Mouse (Mus musculus) layer of hippocampus, adult 2 months (tissue): Measurements from ENCODE around the gene Dsn1. TPM values are rescaled to one million over a fixed set of nuclear protein-coding genes. Genes with fewer than 3 reads are reported as not detected.
A peak's percentile ranks its signal among the peaks of the same experiment; 100 is the strongest.

Source experiments
- DNase-seq, 2 experiments: peaks; one replicate each; pipeline ENCODE4 v3.0.0; 2022; ENCODE audit warnings: low spot score in 2 of 2
- H3K27ac ChIP-seq: fragments of 200-600 bp; 2 replicates; pipeline ENCODE4 v1.8.1; 2022
- H3K4me3 ChIP-seq: fragments of 200-600 bp; 2 replicates; pipeline ENCODE4 v1.8.1; 2022; ENCODE audit warnings: mild to moderate bottlenecking
- CTCF ChIP-seq: fragments of 200-600 bp; conservative IDR thresholded peaks from 2 replicates; pipeline ENCODE4 v1.8.1; 2022; ENCODE audit warnings: antibody characterized with exemption, mild to moderate bottlenecking, moderate library complexity
- total RNA-seq, 2 experiments: library from RNA; stranded (reverse); gene quantifications; 2 replicates each; pipeline ENCODE4 v1.2.3; 2021

Dsn1 gene
- total RNA-seq, 2 experiments from 2014 or later = 2.8 to 3.7 TPM

DNA sequence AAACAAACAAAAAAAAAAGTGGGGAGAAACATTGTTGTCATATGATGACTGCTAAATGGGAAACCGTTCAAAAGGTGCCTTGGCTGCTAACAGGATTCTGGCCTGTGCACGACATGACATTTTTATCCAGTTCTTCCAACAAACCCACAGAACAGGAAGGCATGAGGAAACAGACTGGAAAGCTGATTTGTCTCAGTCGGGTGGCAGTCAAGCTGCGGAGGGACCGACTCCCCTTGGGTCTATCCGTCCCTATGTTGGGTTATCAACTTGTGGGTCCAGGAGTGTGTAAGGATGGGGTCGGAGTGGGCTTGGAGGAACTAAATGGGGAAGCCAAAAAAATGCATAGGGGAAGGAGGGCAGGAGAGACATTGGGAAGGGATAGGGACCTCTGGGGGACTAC, 34.5 kb upstream of the Dsn1 start:
- H3K27ac ChIP-seq = no peak overlapping the region
- no peak overlapping the region for H3K4me3 ChIP-seq
- DNase-seq = no peak
- TF ChIP-seq CTCF = no peak

DNA sequence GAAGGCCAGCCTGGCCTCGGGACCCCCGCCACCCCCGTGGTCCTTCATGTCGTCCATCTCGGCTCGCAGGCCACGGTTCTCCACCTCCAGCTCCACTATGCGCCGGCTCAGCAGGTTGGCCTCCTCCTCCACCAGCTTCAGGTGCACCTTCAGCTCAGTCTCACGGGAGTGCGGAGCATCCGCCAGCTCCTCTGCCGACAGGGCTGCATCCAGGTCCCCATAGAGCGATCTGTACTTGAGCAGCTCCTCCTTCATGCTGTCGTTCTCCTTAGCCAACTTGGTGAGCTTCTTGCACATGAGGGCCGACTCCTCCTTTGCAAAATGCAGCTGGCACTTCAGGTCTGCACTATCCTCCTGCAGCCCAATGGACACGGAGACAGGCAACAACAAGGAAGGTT, 33.7 kb upstream of the Dsn1 start:
- DNase-seq = no peak
- Histone ChIP-seq H3K4me3 (no peak overlapping the region), H3K27ac (peak overlapping the region; percentile 5; the same call in 1 of the 2 replicates)
- TF ChIP-seq CTCF = no peak

DNA sequence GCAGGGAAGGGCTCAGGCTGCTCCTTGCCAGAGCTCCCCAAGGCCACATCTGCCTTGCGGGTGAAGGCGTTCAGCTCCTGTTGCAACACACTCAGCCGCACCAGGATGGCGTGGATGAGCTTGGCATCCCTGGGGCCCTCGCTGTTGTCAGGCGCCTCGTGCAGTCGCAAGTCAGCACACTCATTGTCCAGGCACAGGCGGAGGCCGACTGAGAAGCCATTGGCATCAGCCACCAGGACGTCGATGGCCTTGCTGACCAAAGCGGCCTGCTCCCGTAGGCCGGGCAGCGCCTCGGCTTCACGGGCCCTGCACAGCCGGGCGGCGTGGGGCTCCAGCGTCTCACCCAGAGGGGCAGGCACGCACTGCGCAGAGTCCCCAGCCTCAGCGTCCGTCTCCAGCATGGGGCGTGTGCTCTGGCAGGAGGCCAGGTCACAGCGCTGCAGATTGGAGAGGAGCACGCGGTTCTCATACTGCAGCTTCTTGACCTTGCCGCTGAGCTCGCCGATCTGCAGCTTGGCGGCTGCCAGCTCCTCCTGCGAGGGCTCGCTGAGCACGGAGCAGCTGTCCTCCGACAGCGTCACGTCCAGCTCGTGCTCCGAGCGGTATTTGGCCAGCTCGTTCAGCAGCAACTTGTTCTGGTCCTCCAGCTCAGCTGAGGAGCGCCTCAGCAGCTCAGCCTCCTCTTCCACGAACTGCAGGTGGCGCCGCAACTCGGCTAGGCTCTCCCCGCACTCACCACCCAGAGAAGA, 33.1 kb upstream of the Dsn1 start:
- TF ChIP-seq CTCF = peak; percentile 61
- Histone ChIP-seq H3K27ac (peak overlapping the region; percentile 5; the same call in 1 of the 2 replicates), H3K4me3 (no peak overlapping the region)
- no peak for DNase-seq

DNA sequence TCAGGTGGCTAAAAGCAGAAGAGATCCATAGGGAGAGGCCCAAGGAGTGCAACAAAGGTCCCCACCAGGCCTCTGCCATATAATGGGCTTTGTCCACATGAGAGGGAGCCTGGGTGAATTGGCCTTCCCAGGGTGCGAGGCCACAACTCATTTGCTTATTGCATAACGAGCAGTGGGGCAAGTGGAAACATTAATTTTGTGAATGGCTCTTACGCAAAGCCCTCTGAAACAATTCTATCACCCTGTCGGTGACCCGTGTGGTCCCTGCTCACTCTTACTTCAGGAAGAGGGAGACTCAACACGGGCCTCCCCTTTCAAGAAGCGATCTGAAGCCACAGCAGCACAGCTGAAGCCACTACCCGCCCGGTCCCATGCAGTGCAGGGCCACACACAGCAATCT, 30.3 kb upstream of the Dsn1 start:
- no peak overlapping the region for H3K27ac ChIP-seq
- TF ChIP-seq CTCF = no peak
- no peak for DNase-seq
- H3K4me3 ChIP-seq = no peak overlapping the region

DNA sequence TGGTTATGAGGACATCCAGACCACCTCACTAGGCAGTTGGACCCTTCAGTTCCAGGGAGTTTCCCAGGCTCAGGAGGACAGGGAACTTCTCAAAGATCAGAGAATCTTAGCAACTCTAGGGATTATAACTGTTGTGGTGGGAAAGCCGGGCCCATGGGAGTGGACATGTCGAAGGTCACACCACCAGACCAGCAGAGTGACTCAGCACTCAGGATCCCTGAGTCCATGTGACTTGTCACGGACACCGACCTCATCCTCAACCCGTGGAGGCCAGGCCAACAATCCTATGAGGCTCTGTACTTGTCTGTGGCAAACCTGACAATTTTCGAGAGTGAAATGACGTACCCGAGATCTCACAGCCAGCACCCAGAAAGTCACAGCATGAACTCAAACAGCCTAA, 29.4 kb upstream of the Dsn1 start:
- no peak for TF ChIP-seq CTCF
- no peak overlapping the region for H3K4me3 ChIP-seq
- H3K27ac ChIP-seq = no peak overlapping the region
- DNase-seq = no peak

DNA sequence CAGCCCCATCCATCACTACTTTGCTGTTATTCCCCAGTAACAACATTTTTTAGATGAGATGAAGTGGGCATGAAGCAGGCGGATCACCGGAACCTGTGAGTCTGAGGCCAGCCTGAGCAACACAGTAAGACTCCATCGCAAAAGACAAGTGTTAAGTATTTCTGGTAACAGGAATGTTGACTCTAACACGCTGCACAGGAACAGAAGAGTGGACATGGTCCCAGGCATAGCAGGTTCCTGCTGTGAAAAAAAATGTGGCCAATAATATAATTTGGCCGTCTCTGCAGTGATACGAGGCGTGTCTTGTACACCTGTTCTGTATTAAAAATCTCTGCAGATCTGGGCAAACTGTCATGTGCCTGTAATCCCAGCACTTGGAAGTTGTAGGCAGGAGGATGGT, 28.4 kb upstream of the Dsn1 start:
- no peak for TF ChIP-seq CTCF
- Histone ChIP-seq H3K4me3 (no peak overlapping the region), H3K27ac (no peak overlapping the region)
- no peak for DNase-seq

DNA sequence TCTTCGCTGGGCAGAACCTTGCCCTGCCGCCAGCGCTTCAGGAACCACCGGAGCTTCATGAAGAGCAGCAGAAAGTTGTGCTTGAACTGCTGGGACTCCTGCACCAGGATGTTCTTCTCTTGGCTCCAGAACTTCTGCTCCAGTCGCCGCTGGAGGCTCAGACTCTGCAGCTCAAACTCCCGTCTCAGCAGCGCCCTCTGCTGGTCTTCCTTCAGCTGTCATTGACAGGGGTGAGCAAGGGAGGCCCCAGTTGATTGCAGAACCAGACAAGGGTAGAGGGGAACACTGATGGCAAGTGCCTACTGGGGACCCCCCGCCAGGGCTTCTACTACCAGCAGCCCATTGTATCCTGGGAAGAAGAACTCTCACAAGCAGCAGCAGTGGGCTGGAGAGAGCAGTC, 23.9 kb upstream of the Dsn1 start:
- peak; percentile 85 to 92 for DNase-seq
- peak; percentile 95 for TF ChIP-seq CTCF
- H3K4me3 ChIP-seq = no peak overlapping the region
- H3K27ac ChIP-seq = no peak overlapping the region

DNA sequence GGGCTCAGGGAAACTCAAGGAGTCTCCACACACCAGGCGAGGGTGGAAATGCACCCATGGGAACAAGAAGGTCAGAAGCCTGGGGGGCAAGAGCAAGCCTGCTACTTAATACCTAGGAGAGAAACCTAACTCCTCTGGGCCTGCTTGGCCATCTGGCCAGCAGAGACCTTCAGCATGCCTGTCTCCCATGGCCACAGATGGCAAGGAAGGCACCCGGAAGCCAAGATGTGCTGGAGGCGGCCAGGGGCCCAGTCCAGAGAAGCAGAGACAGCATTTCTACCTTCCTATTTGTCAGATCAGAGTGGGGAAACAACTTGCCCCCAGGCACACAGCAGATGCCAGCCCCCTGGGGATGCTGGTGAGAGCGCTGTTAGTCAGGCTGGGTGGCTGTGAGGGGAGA, 21.3 kb upstream of the Dsn1 start:
- no peak for TF ChIP-seq CTCF
- H3K27ac ChIP-seq = peak overlapping the region; percentile 16; the same call in 1 of the 2 replicates
- H3K4me3 ChIP-seq = no peak overlapping the region
- no peak for DNase-seq

DNA sequence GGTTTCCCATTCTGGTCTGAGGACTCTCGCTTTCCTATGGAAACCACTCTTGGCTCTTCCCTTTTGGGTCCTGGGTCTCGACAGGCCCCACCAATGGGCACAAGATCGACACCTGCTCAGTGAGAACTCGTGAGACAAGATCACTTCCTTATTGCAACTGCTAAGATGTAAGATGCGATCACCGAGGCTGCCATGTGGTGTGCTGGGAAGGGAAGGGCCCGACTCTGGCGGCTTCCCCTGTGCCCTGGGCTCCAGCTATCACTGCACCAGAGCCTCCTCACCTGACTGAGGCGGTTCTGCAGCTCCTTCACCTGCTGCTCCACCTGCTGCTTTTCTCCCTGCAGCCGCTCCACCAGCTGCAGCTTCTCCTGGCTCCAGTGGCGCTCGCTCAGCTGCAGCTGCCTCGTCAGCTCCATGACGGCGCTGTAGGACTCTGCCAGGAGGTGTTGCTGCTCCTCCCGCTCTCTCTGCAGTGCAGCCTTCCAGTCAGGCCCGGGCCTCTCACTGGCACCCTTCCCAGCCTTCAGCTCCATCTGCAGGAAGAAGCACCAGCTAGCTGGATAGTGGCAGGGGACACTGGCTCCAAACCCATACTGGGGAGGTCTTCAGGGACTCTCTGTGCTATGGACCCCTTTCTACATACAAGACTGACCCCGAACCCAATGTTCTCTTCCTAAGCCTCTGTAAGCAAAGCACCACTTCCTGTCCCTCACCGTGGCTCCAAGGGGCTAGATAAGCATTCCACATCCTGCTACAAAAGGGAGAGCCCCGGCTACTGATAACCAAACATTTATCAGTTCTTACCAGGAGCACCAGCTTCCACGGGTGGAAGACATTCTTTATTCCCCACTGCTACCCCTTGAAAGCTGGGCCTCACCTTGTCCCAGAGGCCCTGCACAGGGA, 20.4 kb upstream of the Dsn1 start:
- Histone ChIP-seq H3K4me3 (no peak overlapping the region), H3K27ac (peak overlapping the region; percentile 53; the same call in 1 of the 2 replicates)
- no peak for TF ChIP-seq CTCF
- peak; percentile 51 to 63 for DNase-seq

DNA sequence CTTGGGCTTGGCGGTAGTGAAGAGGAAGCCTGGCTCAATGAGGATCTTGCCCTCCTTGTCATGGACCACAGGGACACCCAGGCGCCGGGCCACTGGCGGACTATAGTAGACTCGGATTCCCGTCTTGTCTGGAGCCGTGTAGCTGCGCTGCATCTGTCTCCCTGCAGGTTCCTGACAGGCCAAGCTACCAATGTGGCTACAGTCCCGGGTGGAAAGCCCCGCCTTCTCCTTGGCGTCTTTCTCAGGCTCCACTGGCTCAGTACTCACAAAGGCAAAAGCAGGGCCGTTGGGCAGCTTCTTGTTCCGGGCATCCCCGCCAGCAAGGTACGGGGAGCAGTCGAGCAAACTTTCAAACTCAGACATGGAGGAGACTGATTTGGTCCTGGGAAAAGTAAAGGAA, 14.2 kb upstream of the Dsn1 start:
- Histone ChIP-seq H3K4me3 (no peak overlapping the region), H3K27ac (no peak overlapping the region)
- DNase-seq = no peak
- no peak for TF ChIP-seq CTCF

DNA sequence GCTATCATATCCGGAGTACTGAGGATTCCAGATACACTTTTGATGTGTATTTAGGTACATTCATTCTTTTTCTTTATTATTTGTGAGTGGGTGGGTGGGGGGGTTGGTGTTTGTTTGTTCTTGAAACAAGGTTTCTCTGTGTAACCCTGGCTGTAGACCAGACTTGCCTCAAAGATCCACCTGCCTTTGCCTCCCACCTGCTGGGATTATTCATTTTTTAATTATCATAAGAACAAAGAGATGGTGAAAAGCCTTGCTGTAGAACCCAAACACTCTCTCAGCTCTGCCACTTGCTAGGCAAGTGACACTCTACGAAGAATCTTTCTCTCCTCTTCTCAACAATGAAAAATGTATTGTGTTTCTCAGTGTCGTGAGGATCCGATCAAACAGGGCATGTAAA, 12.3 kb upstream of the Dsn1 start:
- TF ChIP-seq CTCF = no peak
- H3K4me3 ChIP-seq = no peak overlapping the region
- no peak for DNase-seq
- H3K27ac ChIP-seq = no peak overlapping the region

DNA sequence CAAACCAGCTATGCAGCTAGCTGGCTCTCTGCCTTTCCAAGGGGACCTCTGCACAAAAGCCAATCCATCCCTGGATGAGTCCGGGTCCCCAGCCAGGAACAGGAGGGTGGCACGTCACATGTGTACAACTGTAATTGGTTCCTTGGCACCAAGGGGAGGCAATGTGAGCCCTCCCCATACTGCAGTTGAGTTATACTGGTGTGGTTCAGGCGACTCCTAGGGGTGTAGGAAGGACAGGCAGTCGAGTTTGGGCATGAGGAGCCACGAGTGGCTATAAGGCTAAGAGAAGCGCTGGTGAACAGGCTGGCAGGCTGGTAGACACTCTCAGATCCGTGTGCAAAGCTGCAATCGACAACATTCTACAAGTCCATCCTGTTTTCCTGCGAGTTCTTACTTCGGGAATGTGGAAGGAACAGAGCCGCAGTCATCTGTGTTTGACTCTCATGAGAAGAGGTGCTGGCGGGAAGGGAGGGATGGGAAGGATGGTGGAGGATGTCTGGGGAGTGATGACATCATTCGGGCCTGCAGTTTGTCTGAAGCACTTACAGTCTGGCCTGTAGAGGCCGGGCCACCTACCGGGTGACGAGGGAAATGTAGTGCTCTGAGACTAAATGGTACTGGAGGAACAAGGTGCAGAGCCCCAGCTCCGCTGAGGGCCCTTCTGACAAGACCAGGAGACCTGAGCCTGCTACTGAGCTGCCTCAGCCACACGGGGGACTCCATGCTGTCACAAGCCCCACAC, 9.7 kb upstream of the Dsn1 start:
- DNase-seq = no peak
- TF ChIP-seq CTCF = peak; percentile 53
- no peak overlapping the region for H3K4me3 ChIP-seq
- H3K27ac ChIP-seq = no peak overlapping the region

DNA sequence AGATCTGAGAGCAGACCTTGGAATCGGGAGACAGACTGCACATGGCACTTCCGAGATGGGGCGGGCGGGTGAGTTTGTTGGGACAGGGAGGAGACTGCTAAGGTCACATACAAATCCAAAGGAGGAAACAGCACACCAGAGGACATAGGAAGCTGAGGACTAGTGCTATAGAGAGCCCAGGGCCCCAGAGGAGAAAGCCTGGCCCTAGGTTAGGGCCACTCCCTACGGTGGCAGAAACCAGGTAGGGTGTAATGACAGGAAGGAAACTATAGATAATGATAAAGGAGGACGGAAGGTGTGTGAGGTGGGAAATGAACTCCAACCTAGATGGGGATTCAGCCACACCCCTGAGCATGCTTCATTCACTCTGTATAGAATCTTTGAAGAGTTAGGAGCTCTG, 5.4 kb upstream of the Dsn1 start:
- no peak overlapping the region for H3K4me3 ChIP-seq
- TF ChIP-seq CTCF = no peak
- no peak for DNase-seq
- no peak overlapping the region for H3K27ac ChIP-seq
